Mouse (Mus musculus) limb, embryonic 11.5 days (tissue): ENCODE measurements around the gene Fpgt. TPM values are rescaled to one million over a fixed set of nuclear protein-coding genes. Genes with fewer than 3 reads are reported as not detected.

Source experiments
- ATAC-seq: fragments of 200-750 bp; cut with Nextera tagmentation; 2 replicates; pipeline ENCODE4 v1.8.0; 2017; ENCODE audit warnings: low read depth; ENCODE audit not compliant: insufficient number of reproducible peaks, low FRiP score, low TSS enrichment
- DNase-seq: peaks from one replicate; pipeline ENCODE4 v3.0.0-alpha.2; 2015; ENCODE audit warnings: low spot score
- H3K27ac ChIP-seq: fragments of 300-500 bp; sonication (generic); replicated peaks from 2 replicates; pipeline ENCODE4 v1.5.1; 2014; ENCODE audit warnings: low read depth, mild to moderate bottlenecking, low read length
- H3K27me3 ChIP-seq: fragments of 300-500 bp; sonication (generic); 2 replicates; pipeline ENCODE4 v1.6.1; 2014; ENCODE audit warnings: mild to moderate bottlenecking, low read length, mixed read lengths; ENCODE audit not compliant: control insufficient read depth, insufficient read depth
- H3K36me3 ChIP-seq: fragments of 300-500 bp; sonication (generic); 2 replicates; pipeline ENCODE4 v1.6.1; 2014; ENCODE audit warnings: mild to moderate bottlenecking, low read length, moderate library complexity, mixed read lengths; ENCODE audit not compliant: control insufficient read depth, insufficient read depth
- H3K4me1 ChIP-seq: fragments of 300-500 bp; sonication (generic); 2 replicates; pipeline ENCODE4 v1.6.1; 2014; ENCODE audit warnings: low read length, mixed read lengths; ENCODE audit not compliant: control insufficient read depth, insufficient read depth
- H3K4me2 ChIP-seq: fragments of 300-500 bp; sonication (generic); 2 replicates; pipeline ENCODE4 v1.6.1; 2014; ENCODE audit warnings: low read depth, mild to moderate bottlenecking, moderate library complexity; ENCODE audit not compliant: severe bottlenecking
- H3K4me3 ChIP-seq: fragments of 300-500 bp; sonication (generic); 2 replicates; pipeline ENCODE4 v1.5.1; 2014; ENCODE audit warnings: low read depth, low read length
- H3K9ac ChIP-seq: fragments of 300-500 bp; sonication (generic); 2 replicates; pipeline ENCODE4 v1.6.1; 2014; ENCODE audit warnings: mild to moderate bottlenecking, low read length
- H3K9me3 ChIP-seq: fragments of 300-500 bp; sonication (generic); 2 replicates; pipeline ENCODE4 v1.6.1; 2016; ENCODE audit warnings: low read length; ENCODE audit not compliant: control insufficient read depth
- WGBS: fragments of 180-500 bp; shearing (Covaris S2); extraction: QIAGEN DNeasy Blood & Tissue Kit; methylation state at CpG from one replicate; pipeline ENCODE4 v1.1.7; 2014; 5-methylcytosine and 5-hydroxymethylcytosine counted together
- polyA plus RNA-seq: library from polyadenylated mRNA; unstranded; fragments of >200 nt; fragmentation: Nextera tagmentation; extraction: Ambion mirVana; gene quantifications from 2 replicates; pipeline ENCODE4 v1.2.1, GENCODE M21; 2014

Gene Fpgt
- polyA plus RNA-seq, 1 experiment from 2014 or later: 16.8 TPM

GRCm38 (mm10) chr3:155058800-155059448 lies 34.3 kb downstream of the Fpgt start:
- Histone ChIP-seq H3K36me3 (no peaks in the 10 kb centered on the region), H3K4me3 (no peak overlapping the region), H3K9ac (no peak overlapping the region), H3K4me1 (no peaks in the 10 kb centered on the region), H3K4me2 (no peak overlapping the region), H3K9me3 (no peaks in the 10 kb centered on the region), H3K27me3 (no peaks in the 10 kb centered on the region), H3K27ac (no peak overlapping the region)
- ATAC-seq (no peak), DNase-seq (no peak)
- 86% methylated on average over 6 of the region's 6 CpGs for WGBS

GRCm38 (mm10) chr3:155057566-155057965 lies 35.6 kb downstream of the Fpgt start:
- no peak overlapping the region for H3K4me3 ChIP-seq
- no peak overlapping the region for H3K4me2 ChIP-seq
- no peaks in the 10 kb centered on the region for H3K4me1 ChIP-seq
- no peaks in the 10 kb centered on the region for H3K27me3 ChIP-seq
- H3K27ac ChIP-seq: no peak overlapping the region
- no peak for DNase-seq
- no peaks in the 10 kb centered on the region for H3K9me3 ChIP-seq
- no peak overlapping the region for H3K9ac ChIP-seq
- no peaks in the 10 kb centered on the region for H3K36me3 ChIP-seq
- no peak for ATAC-seq

- H3K36me3 ChIP-seq: no peaks in the 10 kb centered on the region
Measured at GRCm38 (mm10) chr3:155056606-155057005, 36.6 kb downstream of the Fpgt start.

GRCm38 (mm10) chr3:155055231-155055916 lies 37.8 kb downstream of the Fpgt start, which contains the start of gene Tnni3k:
Tnni3k (minus strand) TSS chr3:155055407.
- H3K4me3 ChIP-seq: no peak within 1 kb of the TSS
- DNase-seq (no peak), ATAC-seq (no peak)
- no peak within 1 kb of the TSS for H3K4me2 ChIP-seq
- H3K9me3 ChIP-seq: no peaks in the 10 kb centered on the region
- 78% methylated on average over 6 of the region's 6 CpGs for WGBS
- no peak within 1 kb of the TSS for H3K9ac ChIP-seq
- no peaks in the 10 kb centered on the region for H3K27me3 ChIP-seq
- no peaks in the 10 kb centered on the region for H3K4me1 ChIP-seq
- no peaks in the 10 kb centered on the region for H3K36me3 ChIP-seq
- H3K27ac ChIP-seq: no peak within 1 kb of the TSS

More at GRCm38 (mm10) chr3:155056606-155057005, 36.6 kb downstream of the Fpgt start:
- ATAC-seq (no peak), DNase-seq (no peak)
- Histone ChIP-seq H3K4me1 (no peaks in the 10 kb centered on the region), H3K4me2 (no peak overlapping the region), H3K9me3 (no peaks in the 10 kb centered on the region), H3K4me3 (no peak overlapping the region), H3K27me3 (no peaks in the 10 kb centered on the region), H3K27ac (no peak overlapping the region), H3K9ac (no peak overlapping the region)

GRCm38 (mm10) chr3:155053189-155053588 lies 40.0 kb downstream of the Fpgt start:
- 68% methylated on average over 1 of the region's 1 CpGs for WGBS

GRCm38 (mm10) chr3:155052021-155052420 lies 41.2 kb downstream of the Fpgt start:
- ATAC-seq: no peak
- Histone ChIP-seq H3K4me3 (no peak overlapping the region), H3K27ac (no peak overlapping the region), H3K9ac (no peak overlapping the region), H3K27me3 (no peaks in the 10 kb centered on the region), H3K9me3 (no peaks in the 10 kb centered on the region), H3K4me2 (no peak overlapping the region), H3K4me1 (no peaks in the 10 kb centered on the region), H3K36me3 (no peaks in the 10 kb centered on the region)
- no peak for DNase-seq

More at GRCm38 (mm10) chr3:155053189-155053588, 40.0 kb downstream of the Fpgt start:
- H3K4me2 ChIP-seq: no peak overlapping the region
- no peak overlapping the region for H3K27ac ChIP-seq
- H3K4me3 ChIP-seq: no peak overlapping the region
- ATAC-seq: no peak
- no peaks in the 10 kb centered on the region for H3K36me3 ChIP-seq
- no peaks in the 10 kb centered on the region for H3K27me3 ChIP-seq
- no peaks in the 10 kb centered on the region for H3K9me3 ChIP-seq
- no peak overlapping the region for H3K9ac ChIP-seq
- H3K4me1 ChIP-seq: no peaks in the 10 kb centered on the region
- no peak for DNase-seq

GRCm38 (mm10) chr3:155039012-155039836 lies 54.0 kb downstream of the Fpgt start:
- Histone ChIP-seq H3K4me3 (no peak overlapping the region), H3K9ac (no peak overlapping the region), H3K4me1 (no peaks in the 10 kb centered on the region), H3K9me3 (no peaks in the 10 kb centered on the region), H3K27ac (no peak overlapping the region), H3K27me3 (no peaks in the 10 kb centered on the region), H3K4me2 (no peak overlapping the region), H3K36me3 (no peaks in the 10 kb centered on the region)
- WGBS: 22% methylated on average over 1 of the region's 1 CpGs
- ATAC-seq (no peak), DNase-seq (no peak)
